Mouse (Mus musculus): ENCODE measurements at regions not wholly inside any gene's neighbourhood (a gene's known extent, or its start where the extent isn't known, plus 50 kb on each side); places are given as distances from the start of the nearest gene placed in this dataset.

GRCm38 (mm10) chr5:64679996-64680625, 123.1 kb upstream of the Klf3 start:
- TF ChIP-seq CTCF (IDR thresholded peaks at IDR 0.05; ENCODE audit: control insufficient read depth, insufficient read depth, insufficient read length) (no peak), CEBPB (IDR thresholded peaks at IDR 0.05; ENCODE audit: low read depth) (no peak), MYOD1 (IDR thresholded peaks at IDR 0.05; ENCODE audit: control insufficient read depth, insufficient read length, low read depth) (no peak), MYOG (IDR thresholded peaks at IDR 0.05; ENCODE audit: control insufficient read depth, extremely low read depth, insufficient read length) (no peak), USF1 (IDR thresholded peaks at IDR 0.05; ENCODE audit: low read depth) (no peak), MAX (IDR thresholded peaks at IDR 0.05) (no peak)
